Mouse (Mus musculus) 3134 (cell line): ENCODE results near the gene Acsbg2.

Experiments used
- DNase-seq: peaks from one replicate; pipeline ENCODE4 v3.0.0-alpha.2; 2011; ENCODE audit warnings: low spot score; ENCODE audit not compliant: insufficient read length; ENCODE audit errors: extremely low read depth

The Acsbg2 gene

GRCm38 (mm10) chr17:56872512-56872911 lies 1.7 kb downstream of the Acsbg2 start:
- DNase-seq = no peak

GRCm38 (mm10) chr17:56871767-56872166 lies 2.5 kb downstream of the Acsbg2 start:
- DNase-seq = no peak

GRCm38 (mm10) chr17:56870287-56870953 lies 3.8 kb downstream of the Acsbg2 start:
- DNase-seq = no peak

- no peak for DNase-seq
Observed at GRCm38 (mm10) chr17:56869481-56869977, 4.7 kb downstream of the Acsbg2 start.

- DNase-seq = no peak
Observed at GRCm38 (mm10) chr17:56866071-56866470, 8.2 kb downstream of the Acsbg2 start.

GRCm38 (mm10) chr17:56861197-56861596 lies 13.1 kb downstream of the Acsbg2 start:
- DNase-seq = no peak

- DNase-seq = no peak
Observed at GRCm38 (mm10) chr17:56858922-56859321, 15.3 kb downstream of the Acsbg2 start.

- no peak for DNase-seq
Observed at GRCm38 (mm10) chr17:56858216-56858615, 16.0 kb downstream of the Acsbg2 start.

GRCm38 (mm10) chr17:56855421-56855820 lies 18.8 kb downstream of the Acsbg2 start:
- DNase-seq = no peak

GRCm38 (mm10) chr17:56851167-56851566 lies 23.1 kb downstream of the Acsbg2 start:
- no peak for DNase-seq

- no peak for DNase-seq
Observed at GRCm38 (mm10) chr17:56849710-56850109, 24.5 kb downstream of the Acsbg2 start.

GRCm38 (mm10) chr17:56848785-56849184 lies 25.5 kb downstream of the Acsbg2 start:
- no peak for DNase-seq

DNA sequence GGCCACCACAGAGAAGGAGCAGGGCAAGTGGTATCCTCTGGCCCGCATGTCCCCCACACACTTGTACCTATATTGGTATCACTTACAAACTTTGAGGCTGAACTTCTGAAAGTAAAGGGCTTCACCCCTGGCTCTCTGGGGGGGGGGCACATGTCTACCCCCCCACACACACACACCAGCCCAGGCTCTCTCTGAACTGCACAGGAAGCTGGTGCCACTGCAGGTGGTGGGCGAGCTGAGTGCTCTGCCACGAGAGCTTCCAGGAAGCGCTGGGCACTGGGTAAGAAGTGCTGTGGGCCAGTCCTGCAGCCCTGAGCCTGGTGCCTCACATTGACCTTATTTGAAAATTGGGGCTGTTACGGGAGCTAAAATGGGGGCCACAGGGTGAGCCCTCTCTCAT lies 30.6 kb downstream of the Acsbg2 start:
- no peak for DNase-seq

- DNase-seq = no peak
Observed at GRCm38 (mm10) chr17:56842173-56842572, 32.1 kb downstream of the Acsbg2 start.

GRCm38 (mm10) chr17:56840524-56840923 lies 33.7 kb downstream of the Acsbg2 start:
- no peak for DNase-seq

- DNase-seq = no peak
Observed at GRCm38 (mm10) chr17:56836336-56836735, 37.9 kb downstream of the Acsbg2 start.

DNA sequence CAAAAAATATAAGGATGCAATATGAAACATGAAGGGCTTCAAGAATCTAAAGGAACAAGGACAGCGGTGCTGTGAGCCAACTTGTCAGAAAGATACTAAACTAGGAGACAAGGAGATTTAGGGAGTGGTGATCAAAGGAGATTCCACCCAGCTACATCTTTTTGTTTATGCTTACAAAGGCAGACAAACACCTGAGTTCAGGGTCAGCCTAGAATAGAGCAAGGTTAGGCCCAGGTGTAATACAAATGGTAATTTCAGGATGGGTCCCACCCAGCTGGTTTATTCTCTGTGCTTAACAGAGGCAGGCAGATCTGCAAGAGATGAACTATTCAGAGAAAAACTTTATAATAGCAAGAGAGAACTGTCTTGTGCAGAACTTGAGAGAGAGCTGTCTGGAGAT lies 40.9 kb downstream of the Acsbg2 start:
- no peak for DNase-seq

- DNase-seq = no peak
Observed at GRCm38 (mm10) chr17:56832918-56833317, 41.3 kb downstream of the Acsbg2 start.

- peak; percentile 96 for DNase-seq
Observed at GRCm38 (mm10) chr17:56831111-56831816, 43.0 kb downstream of the Acsbg2 start.

DNA sequence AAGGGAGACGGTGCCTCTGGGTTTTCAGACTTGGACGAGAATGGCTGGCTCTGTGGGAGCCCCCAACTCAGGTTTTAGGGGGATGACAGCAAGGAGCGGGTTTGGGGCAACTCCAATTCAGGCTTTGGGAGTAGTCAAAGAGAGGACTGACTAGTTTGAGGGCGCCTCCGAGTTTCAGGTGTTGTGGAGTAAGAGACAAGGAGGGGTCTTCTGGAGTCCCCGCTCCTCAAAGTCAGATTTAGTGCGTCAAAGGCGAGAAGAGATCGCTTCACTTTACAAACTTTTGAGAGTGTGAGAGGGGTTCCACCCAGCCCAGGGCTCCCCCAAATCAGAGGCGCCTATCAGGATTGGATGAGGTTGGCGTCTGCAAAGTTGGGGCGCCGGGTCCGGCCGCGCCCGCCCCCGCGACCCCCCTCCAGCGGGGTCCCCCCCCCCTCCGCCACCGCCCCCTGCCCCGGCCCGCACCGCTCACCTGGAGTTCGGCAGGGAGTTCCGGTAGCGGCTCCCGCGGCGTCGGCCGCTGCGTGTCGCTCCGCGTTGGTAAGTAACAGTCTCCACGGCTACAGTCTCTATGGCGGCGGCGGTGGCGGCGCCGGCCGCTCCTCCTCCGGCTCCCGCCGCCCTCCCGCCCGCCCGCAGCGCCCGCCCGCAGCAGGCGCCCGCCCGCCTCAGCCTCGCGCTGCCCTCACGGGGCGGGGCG lies 43.7 kb downstream of the Acsbg2 start, which contains the start of gene Rfx2:
Rfx2 (minus strand) TSS at position 603 of the 700 bp plus-strand sequence.
- no peak for DNase-seq

DNA sequence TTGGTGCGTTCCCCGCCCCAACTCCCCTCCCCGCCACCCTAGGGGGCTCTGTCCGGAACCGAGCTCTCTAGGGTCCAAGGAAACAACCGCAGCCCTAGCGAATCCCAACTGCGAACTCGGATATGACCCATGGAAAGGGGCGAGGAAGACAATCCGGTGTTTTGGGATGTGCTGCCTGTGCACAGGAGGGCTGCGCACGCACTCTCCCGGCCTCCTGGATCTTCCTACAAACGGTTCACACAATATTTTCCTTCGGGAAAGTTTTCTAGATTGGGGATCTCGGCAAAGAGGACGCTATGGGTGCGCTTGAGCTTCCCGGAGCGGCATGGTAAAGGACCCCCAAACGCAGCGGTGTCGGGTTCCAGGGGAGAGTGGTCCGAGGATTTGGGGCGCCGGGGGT lies 44.5 kb downstream of the Acsbg2 start:
- DNase-seq = no peak
